33 mouse cellular contexts compared by ENCODE assay signal in genomic region chrX:10205937-10206336, GRCm38 (mm10). TPM values are rescaled to one million over a fixed set of nuclear protein-coding genes. Genes with fewer than 3 reads are reported as not detected.
"Had no signal": no experiment of that assay in that cellular context is flagged by ENCODE, and none has a peak within 500 bp of the region (broad histone marks: within the 10 kb centered on the region; RNA-seq: fewer than 3 reads in every experiment).

No protein-coding gene starts in this region.

- H3K27me3 ChIP-seq: embryonic facial prominence, embryonic 12.5 days; embryonic facial prominence, embryonic 13.5 days; embryonic facial prominence, embryonic 15.5 days; forebrain, embryonic 12.5 days; forebrain, embryonic 13.5 days; forebrain, embryonic 15.5 days had no signal

- ATAC-seq: forebrain, embryonic 13.5 days; forebrain, embryonic 14.5 days; forebrain, embryonic 15.5 days; forebrain, embryonic 16.5 days; forebrain, postnatal 0 days had no signal

- DNase-seq: cerebellum, adult 9-10 months; cerebellum, adult 9-11 months; cerebellum, postnatal 10 days; cerebellum, postnatal 14 days; cerebellum, postnatal 25 days; cerebellum, postnatal 36 days; embryo, embryonic 11 days; forebrain, postnatal 0 days; gastrocnemius, adult 2 months; gastrocnemius, postnatal 10 days; gastrocnemius, postnatal 14 days; gastrocnemius, postnatal 25 days; gastrocnemius, postnatal 36 days; heart, adult 11 months; heart, adult 18-20 months; heart, adult 2 months had no signal

RNA-seq across cellular contexts. Expression of gene Otc, which starts 46.2 kb away (rescaled TPM):
- polyA plus RNA-seq: cortical plate, adult 2 months; embryonic facial prominence, embryonic 10.5 days; embryonic facial prominence, embryonic 11.5 days; embryonic facial prominence, embryonic 12.5 days; embryonic facial prominence, embryonic 13.5 days; embryonic facial prominence, embryonic 14.5 days; embryonic facial prominence, embryonic 15.5 days; erythroblast, embryonic 14.5 days; forebrain, embryonic 10.5 days; forebrain, embryonic 11.5 days; forebrain, embryonic 12.5 days; forebrain, embryonic 13.5 days; forebrain, embryonic 14.5 days; forebrain, embryonic 15.5 days; forebrain, embryonic 16.5 days; forebrain, postnatal 0 days; frontal cortex, adult 2 months; gonadal fat pad, adult 2 months had no signal
